Mouse (Mus musculus): ENCODE measurements around the gene Pycr1. TPM values are rescaled to one million over a fixed set of nuclear protein-coding genes. Genes with fewer than 3 reads are reported as not detected.

Pycr1 gene
- total and polyA plus RNA-seq, 2 experiments from 2014 or later: 2.1 to 6.3 TPM

GRCm38 (mm10) chr11:120624680-120625111 lies 18.9 kb downstream of the Pycr1 start:
- TF ChIP-seq EP300 (IDR thresholded peaks at IDR 0.05; ENCODE audit: low read depth) (no peak), CTCF (IDR thresholded peaks at IDR 0.05; ENCODE audit: low read depth) (no peak)
- H3K9ac ChIP-seq (replicated peaks; ENCODE audit: low read depth, low read length): peak overlapping the region; percentile 72
- H3K4me2 ChIP-seq (ENCODE audit: low read depth, low read length): peak overlapping the region; percentile 96
- no peaks in the 10 kb centered on the region for H3K9me3 ChIP-seq (replicated peaks; ENCODE audit: control insufficient read depth, low read length)
- peaks cover 44% of the 10 kb centered on the region for H3K36me3 ChIP-seq (replicated peaks; ENCODE audit: control insufficient read depth, insufficient read depth, low read length)
- H3K4me3 ChIP-seq (ENCODE audit: low read depth, low read length): peak overlapping the region; percentile 95
- H3K27ac ChIP-seq (ENCODE audit: low read depth): peak overlapping the region; percentile 89
- WGBS: under 1% methylated on average over 53 of the region's 53 CpGs
- no peaks in the 10 kb centered on the region for H3K27me3 ChIP-seq (ENCODE audit: control insufficient read depth, insufficient read depth, low read length)
- H3K4me1 ChIP-seq (ENCODE audit: control insufficient read depth, insufficient read depth): peaks cover 8% of the 10 kb centered on the region
- ATAC-seq (ENCODE audit: insufficient read depth, low read depth) (peak; percentile 89), DNase-seq (ENCODE audit: low spot score) (peak; percentile 90)

- H3K9ac ChIP-seq (replicated peaks; ENCODE audit: low read depth, low read length): peak overlapping the region; percentile 72
These were observed 19.4 kb downstream of the Pycr1 start for GRCm38 (mm10) chr11:120623961-120624679.

GRCm38 (mm10) chr11:120622805-120623204 lies 20.8 kb downstream of the Pycr1 start:
- H3K27ac ChIP-seq (ENCODE audit: low read depth): no peak overlapping the region
- H3K4me1 ChIP-seq (ENCODE audit: control insufficient read depth, insufficient read depth): peaks cover 4% of the 10 kb centered on the region
- H3K36me3 ChIP-seq (replicated peaks; ENCODE audit: control insufficient read depth, insufficient read depth, low read length): peaks cover 47% of the 10 kb centered on the region
- H3K4me2 ChIP-seq (ENCODE audit: low read depth, low read length): no peak overlapping the region
- no peak overlapping the region for H3K4me3 ChIP-seq (ENCODE audit: low read depth, low read length)
- no peaks in the 10 kb centered on the region for H3K27me3 ChIP-seq (ENCODE audit: control insufficient read depth, insufficient read depth, low read length)
- ATAC-seq (ENCODE audit: insufficient read depth, low read depth): no peak
- no peak for DNase-seq (ENCODE audit: low spot score)
- H3K9me3 ChIP-seq (replicated peaks; ENCODE audit: control insufficient read depth, low read length): no peaks in the 10 kb centered on the region
- H3K9ac ChIP-seq (replicated peaks; ENCODE audit: low read depth, low read length): no peak overlapping the region
- no peak for TF ChIP-seq CTCF (IDR thresholded peaks at IDR 0.05; ENCODE audit: low read depth)
- no peak for TF ChIP-seq EP300 (IDR thresholded peaks at IDR 0.05; ENCODE audit: low read depth)
- WGBS: 82% methylated on average over 6 of the region's 6 CpGs

More at GRCm38 (mm10) chr11:120623961-120624679, 19.4 kb downstream of the Pycr1 start:
- peaks cover 43% of the 10 kb centered on the region for H3K36me3 ChIP-seq (replicated peaks; ENCODE audit: control insufficient read depth, insufficient read depth, low read length)
- DNase-seq (ENCODE audit: low spot score): no peak
- peak; percentile 81 for ATAC-seq (ENCODE audit: insufficient read depth, low read depth)
- peaks cover 4% of the 10 kb centered on the region for H3K4me1 ChIP-seq (ENCODE audit: control insufficient read depth, insufficient read depth)
- no peaks in the 10 kb centered on the region for H3K9me3 ChIP-seq (replicated peaks; ENCODE audit: control insufficient read depth, low read length)
- H3K27ac ChIP-seq (ENCODE audit: low read depth): peak overlapping the region; percentile 89
- H3K27me3 ChIP-seq (ENCODE audit: control insufficient read depth, insufficient read depth, low read length): no peaks in the 10 kb centered on the region
- WGBS: 12% methylated on average over 29 of the region's 30 CpGs
- TF ChIP-seq CTCF (IDR thresholded peaks at IDR 0.05; ENCODE audit: low read depth) (peak; percentile 51), EP300 (IDR thresholded peaks at IDR 0.05; ENCODE audit: low read depth) (no peak)
- H3K4me2 ChIP-seq (ENCODE audit: low read depth, low read length): peak overlapping the region; percentile 96
- H3K4me3 ChIP-seq (ENCODE audit: low read depth, low read length): peak overlapping the region; percentile 95

- Histone ChIP-seq H3K4me2 (ENCODE audit: low read depth, low read length) (no peak overlapping the region), H3K4me3 (ENCODE audit: low read depth, low read length) (no peak overlapping the region), H3K36me3 (replicated peaks; ENCODE audit: control insufficient read depth, insufficient read depth, low read length) (peaks cover 46% of the 10 kb centered on the region), H3K9me3 (replicated peaks; ENCODE audit: control insufficient read depth, low read length) (no peaks in the 10 kb centered on the region), H3K27ac (ENCODE audit: low read depth) (no peak overlapping the region), H3K9ac (replicated peaks; ENCODE audit: low read depth, low read length) (no peak overlapping the region), H3K27me3 (ENCODE audit: control insufficient read depth, insufficient read depth, low read length) (no peaks in the 10 kb centered on the region), H3K4me1 (ENCODE audit: control insufficient read depth, insufficient read depth) (peaks cover 16% of the 10 kb centered on the region)
- WGBS: 87% methylated on average over 14 of the region's 14 CpGs
- ATAC-seq (ENCODE audit: insufficient read depth, low read depth) (no peak), DNase-seq (ENCODE audit: low spot score) (no peak)
- TF ChIP-seq CTCF (IDR thresholded peaks at IDR 0.05; ENCODE audit: low read depth): no peak
- no peak for TF ChIP-seq EP300 (IDR thresholded peaks at IDR 0.05; ENCODE audit: low read depth)
These were observed 23.4 kb downstream of the Pycr1 start for GRCm38 (mm10) chr11:120620195-120620594.

GRCm38 (mm10) chr11:120618619-120619535 lies 24.7 kb downstream of the Pycr1 start:
- Histone ChIP-seq H3K4me2 (ENCODE audit: low read depth, low read length) (no peak overlapping the region), H3K27ac (ENCODE audit: low read depth) (no peak overlapping the region), H3K9ac (replicated peaks; ENCODE audit: low read depth, low read length) (no peak overlapping the region), H3K4me1 (ENCODE audit: control insufficient read depth, insufficient read depth) (peaks cover 12% of the 10 kb centered on the region), H3K27me3 (ENCODE audit: control insufficient read depth, insufficient read depth, low read length) (no peaks in the 10 kb centered on the region), H3K9me3 (replicated peaks; ENCODE audit: control insufficient read depth, low read length) (no peaks in the 10 kb centered on the region), H3K4me3 (ENCODE audit: low read depth, low read length) (no peak overlapping the region), H3K36me3 (replicated peaks; ENCODE audit: control insufficient read depth, insufficient read depth, low read length) (peaks cover 53% of the 10 kb centered on the region)
- ATAC-seq (ENCODE audit: insufficient read depth, low read depth) (no peak), DNase-seq (ENCODE audit: low spot score) (no peak)
- TF ChIP-seq CTCF (IDR thresholded peaks at IDR 0.05; ENCODE audit: low read depth) (no peak), EP300 (IDR thresholded peaks at IDR 0.05; ENCODE audit: low read depth) (no peak)
- WGBS: 90% methylated on average over 25 of the region's 25 CpGs

All from heart, postnatal 0 days (tissue).